Mouse (Mus musculus): ENCODE measurements at regions not wholly inside any gene's neighbourhood (a gene's known extent, or its start where the extent isn't known, plus 50 kb on each side); places are given as distances from the start of the nearest gene placed in this dataset.
"Not testable (repeated sequence)": the region's sequence is repeated elsewhere in the genome, so short reads cannot be mapped to it uniquely, and the experiment has no call there.

GRCm38 (mm10) chr3:80123666-80124065, 239.3 kb downstream of the Fam198b start:
- H3K27me3 ChIP-seq (replicated peaks; ENCODE audit: control insufficient read depth, insufficient read depth, low read length) = no peaks in the 10 kb centered on the region
- WGBS = 80% methylated on average over 6 of the region's 6 CpGs
- H3K36me3 ChIP-seq (ENCODE audit: control insufficient read depth, insufficient read depth, low read length) = no peaks in the 10 kb centered on the region
- H3K4me1 ChIP-seq (ENCODE audit: control insufficient read depth, insufficient read depth, low read depth, low read length) = no peaks in the 10 kb centered on the region
- H3K27ac ChIP-seq (ENCODE audit: low read depth, low read length) = no peak overlapping the region
- no peak overlapping the region for H3K9ac ChIP-seq (ENCODE audit: low read depth, low read length)
- H3K9me3 ChIP-seq (ENCODE audit: control insufficient read depth, low read length) = no peaks in the 10 kb centered on the region
- no peak overlapping the region for H3K4me2 ChIP-seq (ENCODE audit: low read length)
- no peak for ATAC-seq
- no peak overlapping the region for H3K4me3 ChIP-seq (ENCODE audit: low read length)

- Histone ChIP-seq H3K9me3 (ENCODE audit: control insufficient read depth, low read length) (no peaks in the 10 kb centered on the region), H3K4me2 (ENCODE audit: low read length) (no peak overlapping the region), H3K4me3 (ENCODE audit: low read length) (no peak overlapping the region), H3K4me1 (ENCODE audit: control insufficient read depth, insufficient read depth, low read depth, low read length) (no peaks in the 10 kb centered on the region), H3K27me3 (replicated peaks; ENCODE audit: control insufficient read depth, insufficient read depth, low read length) (no peaks in the 10 kb centered on the region), H3K9ac (ENCODE audit: low read depth, low read length) (no peak overlapping the region), H3K27ac (ENCODE audit: low read depth, low read length) (no peak overlapping the region), H3K36me3 (ENCODE audit: control insufficient read depth, insufficient read depth, low read length) (no peaks in the 10 kb centered on the region)
- WGBS = 87% methylated on average over 8 of the region's 8 CpGs
- no peak for ATAC-seq
Measured at GRCm38 (mm10) chr3:80124621-80125020, 240.3 kb downstream of the Fam198b start.

GRCm38 (mm10) chr3:80141697-80142096, 257.4 kb downstream of the Fam198b start:
- 44% methylated on average over 1 of the region's 1 CpGs for WGBS
- no peak for ATAC-seq

GRCm38 (mm10) chr3:80160473-80160872, 276.1 kb downstream of the Fam198b start:
- Histone ChIP-seq H3K27ac (ENCODE audit: low read depth, low read length) (no peak overlapping the region), H3K4me1 (ENCODE audit: control insufficient read depth, insufficient read depth, low read depth, low read length) (no peaks in the 10 kb centered on the region), H3K9ac (ENCODE audit: low read depth, low read length) (no peak overlapping the region), H3K9me3 (ENCODE audit: control insufficient read depth, low read length) (no peaks in the 10 kb centered on the region), H3K4me2 (ENCODE audit: low read length) (no peak overlapping the region), H3K27me3 (replicated peaks; ENCODE audit: control insufficient read depth, insufficient read depth, low read length) (no peaks in the 10 kb centered on the region), H3K36me3 (ENCODE audit: control insufficient read depth, insufficient read depth, low read length) (no peaks in the 10 kb centered on the region), H3K4me3 (ENCODE audit: low read length) (no peak overlapping the region)
- ATAC-seq = no peak
- WGBS = 86% methylated on average over 2 of the region's 2 CpGs

More at GRCm38 (mm10) chr3:80141697-80142096, 257.4 kb downstream of the Fam198b start:
- H3K4me3 ChIP-seq (ENCODE audit: low read length) = no peak overlapping the region
- no peaks in the 10 kb centered on the region for H3K36me3 ChIP-seq (ENCODE audit: control insufficient read depth, insufficient read depth, low read length)
- no peak overlapping the region for H3K27ac ChIP-seq (ENCODE audit: low read depth, low read length)
- H3K9ac ChIP-seq (ENCODE audit: low read depth, low read length) = no peak overlapping the region
- no peak overlapping the region for H3K4me2 ChIP-seq (ENCODE audit: low read length)
- no peaks in the 10 kb centered on the region for H3K9me3 ChIP-seq (ENCODE audit: control insufficient read depth, low read length)
- H3K27me3 ChIP-seq (replicated peaks; ENCODE audit: control insufficient read depth, insufficient read depth, low read length) = no peaks in the 10 kb centered on the region
- no peaks in the 10 kb centered on the region for H3K4me1 ChIP-seq (ENCODE audit: control insufficient read depth, insufficient read depth, low read depth, low read length)

GRCm38 (mm10) chr3:80181749-80182148, 297.4 kb downstream of the Fam198b start:
- Histone ChIP-seq H3K4me3 (ENCODE audit: low read length) (no peak overlapping the region), H3K27me3 (replicated peaks; ENCODE audit: control insufficient read depth, insufficient read depth, low read length) (no peaks in the 10 kb centered on the region), H3K9ac (ENCODE audit: low read depth, low read length) (no peak overlapping the region), H3K4me2 (ENCODE audit: low read length) (no peak overlapping the region), H3K27ac (ENCODE audit: low read depth, low read length) (no peak overlapping the region), H3K36me3 (ENCODE audit: control insufficient read depth, insufficient read depth, low read length) (no peaks in the 10 kb centered on the region), H3K9me3 (ENCODE audit: control insufficient read depth, low read length) (no peaks in the 10 kb centered on the region), H3K4me1 (ENCODE audit: control insufficient read depth, insufficient read depth, low read depth, low read length) (no peaks in the 10 kb centered on the region)
- ATAC-seq = no peak
- 66% methylated on average over 2 of the region's 2 CpGs for WGBS

- not testable (repeated sequence) for ATAC-seq; H3K27ac ChIP-seq (ENCODE audit: low read depth, low read length)
- 41% methylated on average over 2 of the region's 2 CpGs for WGBS
Measured at GRCm38 (mm10) chr3:80182161-80182560, 297.8 kb downstream of the Fam198b start.

GRCm38 (mm10) chr3:80187406-80187805, 303.1 kb downstream of the Fam198b start:
- H3K4me1 ChIP-seq (ENCODE audit: control insufficient read depth, insufficient read depth, low read depth, low read length) = no peaks in the 10 kb centered on the region
- H3K36me3 ChIP-seq (ENCODE audit: control insufficient read depth, insufficient read depth, low read length) = no peaks in the 10 kb centered on the region
- no peaks in the 10 kb centered on the region for H3K9me3 ChIP-seq (ENCODE audit: control insufficient read depth, low read length)
- no peak overlapping the region for H3K4me3 ChIP-seq (ENCODE audit: low read length)
- no peaks in the 10 kb centered on the region for H3K27me3 ChIP-seq (replicated peaks; ENCODE audit: control insufficient read depth, insufficient read depth, low read length)
- ATAC-seq = peak; percentile 73
- H3K27ac ChIP-seq (ENCODE audit: low read depth, low read length) = no peak overlapping the region
- H3K9ac ChIP-seq (ENCODE audit: low read depth, low read length) = no peak overlapping the region
- H3K4me2 ChIP-seq (ENCODE audit: low read length) = no peak overlapping the region
- 77% methylated on average over 5 of the region's 5 CpGs for WGBS

More at GRCm38 (mm10) chr3:80182161-80182560, 297.8 kb downstream of the Fam198b start:
- H3K36me3 ChIP-seq (ENCODE audit: control insufficient read depth, insufficient read depth, low read length); H3K9ac ChIP-seq (ENCODE audit: low read depth, low read length); H3K4me1 ChIP-seq (ENCODE audit: control insufficient read depth, insufficient read depth, low read depth, low read length); H3K4me3 ChIP-seq (ENCODE audit: low read length); H3K4me2 ChIP-seq (ENCODE audit: low read length); H3K9me3 ChIP-seq (ENCODE audit: control insufficient read depth, low read length); H3K27me3 ChIP-seq (replicated peaks; ENCODE audit: control insufficient read depth, insufficient read depth, low read length): not testable (repeated sequence)

GRCm38 (mm10) chr3:80200904-80201303, 316.6 kb downstream of the Fam198b start:
- no peak overlapping the region for H3K4me2 ChIP-seq (ENCODE audit: low read length)
- peak; percentile 71; the same call in 1 of the 2 replicates for ATAC-seq
- H3K9ac ChIP-seq (ENCODE audit: low read depth, low read length) = no peak overlapping the region
- no peak overlapping the region for H3K4me3 ChIP-seq (ENCODE audit: low read length)
- H3K27me3 ChIP-seq (replicated peaks; ENCODE audit: control insufficient read depth, insufficient read depth, low read length) = no peaks in the 10 kb centered on the region
- H3K27ac ChIP-seq (ENCODE audit: low read depth, low read length) = no peak overlapping the region
- no peaks in the 10 kb centered on the region for H3K9me3 ChIP-seq (ENCODE audit: control insufficient read depth, low read length)
- 79% methylated on average over 2 of the region's 2 CpGs for WGBS
- H3K36me3 ChIP-seq (ENCODE audit: control insufficient read depth, insufficient read depth, low read length) = no peaks in the 10 kb centered on the region
- no peaks in the 10 kb centered on the region for H3K4me1 ChIP-seq (ENCODE audit: control insufficient read depth, insufficient read depth, low read depth, low read length)

- no peaks in the 10 kb centered on the region for H3K9me3 ChIP-seq (ENCODE audit: control insufficient read depth, low read length)
- no peaks in the 10 kb centered on the region for H3K36me3 ChIP-seq (ENCODE audit: control insufficient read depth, insufficient read depth, low read length)
- no peak overlapping the region for H3K4me2 ChIP-seq (ENCODE audit: low read length)
- 43% methylated on average over 1 of the region's 1 CpGs for WGBS
- no peak overlapping the region for H3K4me3 ChIP-seq (ENCODE audit: low read length)
- H3K27me3 ChIP-seq (replicated peaks; ENCODE audit: control insufficient read depth, insufficient read depth, low read length) = no peaks in the 10 kb centered on the region
- ATAC-seq = no peak
- no peak overlapping the region for H3K9ac ChIP-seq (ENCODE audit: low read depth, low read length)
- H3K27ac ChIP-seq (ENCODE audit: low read depth, low read length) = no peak overlapping the region
- H3K4me1 ChIP-seq (ENCODE audit: control insufficient read depth, insufficient read depth, low read depth, low read length) = 0 out of 2 replicates have a peak, but pooled peaks cover 2% of the 10 kb centered on the region
Measured at GRCm38 (mm10) chr3:80204821-80205220, 320.5 kb downstream of the Fam198b start.

- no peak overlapping the region for H3K9ac ChIP-seq (ENCODE audit: low read depth, low read length)
- no peaks in the 10 kb centered on the region for H3K9me3 ChIP-seq (ENCODE audit: control insufficient read depth, low read length)
- ATAC-seq = no peak
- WGBS = 36% methylated on average over 6 of the region's 6 CpGs
- H3K4me1 ChIP-seq (ENCODE audit: control insufficient read depth, insufficient read depth, low read depth, low read length) = 0 out of 2 replicates have a peak, but pooled peaks cover 2% of the 10 kb centered on the region
- H3K36me3 ChIP-seq (ENCODE audit: control insufficient read depth, insufficient read depth, low read length) = no peaks in the 10 kb centered on the region
- H3K4me3 ChIP-seq (ENCODE audit: low read length) = no peak overlapping the region
- no peaks in the 10 kb centered on the region for H3K27me3 ChIP-seq (replicated peaks; ENCODE audit: control insufficient read depth, insufficient read depth, low read length)
- no peak overlapping the region for H3K27ac ChIP-seq (ENCODE audit: low read depth, low read length)
- no peak overlapping the region for H3K4me2 ChIP-seq (ENCODE audit: low read length)
Measured at GRCm38 (mm10) chr3:80205351-80205750, 321.0 kb downstream of the Fam198b start.

Measured in hindbrain, embryonic 16.5 days (tissue).